Mouse (Mus musculus) T-helper 2 cell (primary cell): ENCODE results near the gene Brms1.
"Not testable (repeated sequence)": the region's sequence is repeated elsewhere in the genome, so short reads cannot be mapped to it uniquely, and the experiment has no call there.

Experiments
- in situ Hi-C: fragments of 300-600 bp; cut with MboI, MseI; formaldehyde crosslinking; loops from one replicate; pipeline ENCODE4 v1.15.1; 2025; ENCODE audit warnings: high pct_unique_total_duplicates

The Brms1 gene

DNA sequence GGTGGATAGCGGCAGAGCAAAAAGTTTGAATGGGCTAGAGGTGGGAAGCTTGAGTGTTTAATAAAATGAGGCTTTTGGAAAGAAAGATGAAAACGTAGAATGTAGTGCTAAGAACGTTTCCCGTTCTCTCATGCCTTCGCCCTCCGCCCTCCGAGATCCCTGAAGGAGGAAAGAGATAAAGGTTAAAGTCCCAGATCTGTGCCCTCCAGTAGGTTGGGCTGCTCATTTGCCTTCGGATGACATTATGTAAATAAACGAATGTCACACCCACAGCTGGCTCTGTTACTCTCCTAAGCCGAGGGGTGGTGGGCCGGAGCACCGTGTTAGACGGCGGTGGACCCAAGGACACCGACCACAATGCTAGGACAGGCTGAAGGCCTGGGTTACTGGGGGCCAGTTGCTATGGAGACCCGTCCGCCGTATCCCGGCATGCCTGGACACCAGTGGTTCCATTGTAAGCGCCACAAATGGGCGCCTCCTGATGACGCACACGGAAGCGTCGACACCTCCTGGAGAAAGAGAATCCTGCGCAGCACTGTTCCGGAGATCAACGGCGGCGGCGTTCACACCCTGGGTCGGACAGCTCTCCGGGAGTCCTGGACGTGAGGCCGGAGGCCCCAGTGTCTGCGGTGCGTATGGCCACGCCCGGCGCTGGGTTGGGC lies at the start of gene Brms1:
Gene Brms1, plus strand, starts transcription at position 493 of the 662 bp plus-strand sequence.
- in situ Hi-C loops, result no loop called here

GRCm38 (mm10) chr19:4992371-4992770 lies 48.8 kb upstream of the Brms1 start:
- in situ Hi-C loops, result no loop called here

DNA sequence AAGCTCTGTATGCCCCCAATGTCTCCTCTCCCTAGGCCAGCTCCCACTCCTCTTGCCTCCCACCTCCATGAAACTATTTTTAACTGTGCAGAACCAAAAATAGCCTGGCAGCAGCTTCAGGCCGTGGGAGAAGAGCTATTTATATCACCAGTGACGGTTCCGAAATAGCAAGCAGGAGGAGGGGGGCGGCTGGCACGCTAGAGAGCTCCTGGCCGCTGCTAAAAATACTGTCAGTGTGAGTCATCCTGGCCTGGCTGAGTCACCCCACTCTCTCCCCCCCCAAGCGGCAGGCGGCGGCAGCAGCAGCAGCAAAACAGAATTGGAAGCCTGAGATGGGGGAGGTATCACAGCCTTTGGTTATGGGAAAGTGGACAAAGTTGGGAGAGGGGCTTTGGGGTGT lies 48.2 kb upstream of the Brms1 start:
- in situ Hi-C loops, result no loop called here

DNA sequence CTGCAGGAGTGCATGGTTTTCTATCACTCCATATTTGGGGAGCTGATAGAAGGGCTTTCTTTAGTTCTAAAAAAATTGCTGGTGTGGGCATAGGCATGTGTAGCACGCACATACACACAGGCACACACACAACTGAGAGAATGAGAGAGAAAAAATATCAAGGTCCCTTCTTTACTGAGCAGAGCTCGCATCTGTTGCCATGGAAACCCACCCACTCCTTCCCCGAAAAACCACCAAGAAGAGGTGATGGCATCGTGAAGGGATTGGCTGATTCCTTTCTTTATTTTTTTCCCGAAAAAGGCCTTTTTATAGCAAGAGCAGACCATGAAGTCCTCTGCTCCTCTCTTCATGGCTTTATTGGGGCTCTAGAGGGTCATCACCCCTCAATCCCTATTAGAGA lies 47.1 kb upstream of the Brms1 start:
- in situ Hi-C loops, result no loop called here

- in situ Hi-C loops, result no loop called here
These were observed 41.6 kb upstream of the Brms1 start for GRCm38 (mm10) chr19:4999445-5000140.

DNA sequence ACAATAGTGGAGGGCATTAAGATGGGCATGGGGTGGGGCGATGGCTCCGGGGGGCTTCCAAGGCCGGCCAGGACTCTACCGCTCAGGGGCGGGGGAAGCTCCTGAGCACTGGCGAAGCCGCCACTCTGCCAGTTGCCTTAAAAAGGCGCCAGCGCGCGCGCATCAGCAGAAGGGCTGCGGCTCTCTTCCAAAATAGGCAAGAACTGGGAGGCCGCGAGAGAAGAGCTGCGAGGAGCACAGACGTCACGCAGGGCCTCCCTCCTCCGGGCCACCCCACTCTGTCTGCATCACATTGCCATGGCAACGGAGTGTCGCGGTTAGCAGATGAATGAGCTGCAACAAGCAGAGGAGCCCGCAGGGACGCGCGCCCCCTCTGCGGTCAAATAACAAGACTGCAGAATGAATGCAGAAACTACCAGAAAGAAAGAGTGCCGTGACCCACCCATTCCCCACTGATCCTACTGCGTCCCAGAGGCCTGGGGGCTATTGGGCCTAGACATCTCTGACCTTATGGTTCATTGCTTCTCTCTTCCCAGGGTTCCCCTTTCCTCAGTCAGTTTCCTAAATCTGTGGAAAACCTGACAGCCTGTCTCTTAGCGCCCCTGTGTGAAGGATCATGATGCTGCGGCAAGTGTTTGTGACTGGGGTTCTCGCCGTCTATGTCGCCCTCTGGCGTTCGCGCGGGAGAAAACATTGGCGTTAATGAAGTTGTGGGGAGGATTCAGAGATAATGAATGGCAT lies 39.3 kb upstream of the Brms1 start:
- in situ Hi-C loops, result no loop called here

DNA sequence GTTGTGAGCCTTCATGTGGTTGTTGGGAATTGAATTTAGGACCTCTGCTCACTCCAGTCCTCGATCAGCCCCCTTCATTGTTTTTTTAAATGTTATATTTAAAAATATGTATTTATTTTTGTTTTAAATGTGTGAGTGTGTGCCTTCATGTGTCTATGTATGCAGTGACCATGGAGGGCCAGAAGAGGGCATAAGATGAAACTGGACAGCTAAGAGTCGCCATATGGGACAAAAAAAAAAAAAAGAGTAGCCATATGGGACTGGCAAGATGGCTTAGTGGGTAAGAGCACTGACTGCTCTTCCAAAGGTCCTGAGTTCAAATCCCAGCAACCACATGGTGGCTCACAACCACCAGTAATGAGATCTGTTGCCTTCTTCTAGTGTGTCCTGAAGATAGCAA lies 37.5 kb upstream of the Brms1 start:
- in situ Hi-C loops, result not testable (repeated sequence)

GRCm38 (mm10) chr19:5004925-5005324 lies 36.2 kb upstream of the Brms1 start:
- in situ Hi-C loops, result no loop called here

DNA sequence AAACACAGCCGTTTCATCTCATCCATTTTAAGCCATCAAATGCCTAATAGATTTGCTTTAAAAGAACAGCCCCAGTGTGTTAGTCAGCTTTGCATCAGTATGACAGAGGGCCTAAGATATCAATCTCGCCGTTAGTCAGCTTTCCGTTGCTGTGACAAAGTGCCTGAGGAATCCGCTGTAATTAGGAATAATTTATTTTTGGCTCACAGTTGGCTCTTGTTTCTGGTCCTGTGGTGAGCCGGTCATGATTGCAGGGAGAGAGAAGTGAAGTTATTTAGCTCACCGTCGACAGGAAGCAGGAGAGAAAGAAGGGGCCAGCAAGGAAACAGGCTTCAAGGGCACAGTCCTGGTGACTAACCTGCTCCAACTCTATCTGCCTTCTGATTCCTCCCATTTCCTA lies 28.0 kb upstream of the Brms1 start:
- in situ Hi-C loops, result no loop called here

GRCm38 (mm10) chr19:5014961-5015398 lies 26.2 kb upstream of the Brms1 start:
- in situ Hi-C loops, result no loop called here

DNA sequence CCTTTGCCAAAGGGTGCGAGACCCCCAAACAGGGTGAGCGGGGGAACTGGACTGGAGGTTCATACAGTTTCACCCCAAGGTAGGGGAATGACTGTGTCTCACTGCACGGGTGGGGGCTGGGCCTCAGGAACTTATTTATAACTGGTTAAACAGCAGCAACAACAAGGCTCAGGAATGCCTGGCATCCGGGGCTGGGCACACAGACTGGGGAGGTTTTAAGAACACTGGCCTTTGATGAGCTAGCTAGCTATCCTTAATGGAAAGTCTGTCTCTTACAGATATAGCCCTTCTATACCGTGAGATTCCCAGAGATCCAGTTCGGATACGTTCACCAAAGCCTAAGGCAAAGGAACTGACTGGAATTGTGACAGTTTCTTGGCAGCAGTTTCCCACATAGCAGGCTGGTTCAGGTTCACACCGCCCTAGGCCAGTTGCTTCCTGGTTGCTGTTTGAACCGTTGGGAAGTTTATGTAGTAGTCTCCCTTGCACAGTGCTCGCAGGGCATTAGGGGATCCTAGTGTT lies 24.9 kb upstream of the Brms1 start:
- in situ Hi-C loops, result no loop called here

- in situ Hi-C loops, result no loop called here
These were observed 24.4 kb upstream of the Brms1 start for GRCm38 (mm10) chr19:5016782-5017181.

GRCm38 (mm10) chr19:5017611-5018010 lies 23.5 kb upstream of the Brms1 start:
- in situ Hi-C loops, result no loop called here

GRCm38 (mm10) chr19:5018191-5018590 lies 23.0 kb upstream of the Brms1 start:
- in situ Hi-C loops, result no loop called here

DNA sequence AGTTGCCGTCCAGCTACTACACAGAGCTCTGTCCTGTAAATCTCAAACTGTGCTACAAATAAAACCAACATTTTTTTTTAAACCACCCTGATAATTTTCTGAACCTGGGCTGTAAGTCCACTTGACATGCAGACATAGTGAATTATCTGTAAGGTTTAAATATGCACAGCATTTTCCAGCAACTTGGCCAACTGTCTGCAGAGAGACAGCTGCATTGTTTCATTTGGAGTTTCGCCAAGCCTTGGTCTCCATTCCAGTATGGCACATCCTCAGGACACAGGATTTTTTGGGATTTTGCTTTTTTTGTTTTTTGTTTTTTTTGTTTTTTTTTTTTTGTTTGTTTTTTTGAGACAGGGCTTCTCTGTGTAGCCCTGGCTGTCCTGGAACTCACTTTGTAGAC lies 19.7 kb upstream of the Brms1 start:
- in situ Hi-C loops, result no loop called here

- in situ Hi-C loops, result no loop called here
These were observed 17.3 kb upstream of the Brms1 start, which contains the start of gene Slc29a2 for GRCm38 (mm10) chr19:5023621-5024479. TSS of gene Slc29a2 (plus strand) at chr19:5023860.

DNA sequence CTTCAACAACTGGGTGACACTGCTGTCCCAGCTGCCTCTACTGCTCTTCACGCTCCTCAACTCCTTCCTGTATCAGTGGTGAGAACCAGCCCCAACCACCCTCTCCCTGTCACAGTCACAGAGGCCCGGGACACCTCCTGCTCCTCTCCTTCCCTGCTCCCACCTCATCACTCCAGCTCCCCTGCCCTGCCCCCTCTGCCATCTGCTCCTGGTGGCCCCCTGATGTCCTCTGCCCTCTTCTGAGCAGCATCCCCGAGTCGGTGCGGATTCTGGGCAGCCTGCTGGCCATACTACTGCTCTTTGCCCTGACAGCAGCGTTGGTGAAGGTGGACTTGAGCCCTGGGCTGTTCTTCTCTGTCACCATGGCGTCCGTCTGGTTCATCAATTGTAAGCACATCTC lies 15.0 kb upstream of the Brms1 start:
- in situ Hi-C loops, result no loop called here

- in situ Hi-C loops, result no loop called here
These were observed 8.5 kb upstream of the Brms1 start for GRCm38 (mm10) chr19:5032686-5033085.

DNA sequence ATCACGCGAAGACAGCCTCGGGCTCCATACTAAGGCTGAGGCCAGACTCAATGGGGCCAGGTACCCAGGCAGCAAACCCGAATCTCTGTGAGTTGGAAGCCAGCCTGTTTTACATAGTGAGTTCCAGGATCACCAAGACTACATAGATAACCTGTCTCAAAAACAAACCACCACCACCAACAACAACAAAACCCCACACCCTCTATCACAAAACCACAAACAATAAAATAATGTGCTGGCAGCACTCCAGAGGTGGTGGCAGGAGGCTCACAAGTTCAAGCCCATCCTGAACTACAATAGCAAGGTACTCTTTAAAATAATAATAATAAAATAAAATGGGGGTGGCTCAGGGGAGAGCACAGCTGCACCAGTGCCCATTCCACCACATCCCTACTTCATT lies 4.6 kb upstream of the Brms1 start:
- in situ Hi-C loops, result no loop called here

DNA sequence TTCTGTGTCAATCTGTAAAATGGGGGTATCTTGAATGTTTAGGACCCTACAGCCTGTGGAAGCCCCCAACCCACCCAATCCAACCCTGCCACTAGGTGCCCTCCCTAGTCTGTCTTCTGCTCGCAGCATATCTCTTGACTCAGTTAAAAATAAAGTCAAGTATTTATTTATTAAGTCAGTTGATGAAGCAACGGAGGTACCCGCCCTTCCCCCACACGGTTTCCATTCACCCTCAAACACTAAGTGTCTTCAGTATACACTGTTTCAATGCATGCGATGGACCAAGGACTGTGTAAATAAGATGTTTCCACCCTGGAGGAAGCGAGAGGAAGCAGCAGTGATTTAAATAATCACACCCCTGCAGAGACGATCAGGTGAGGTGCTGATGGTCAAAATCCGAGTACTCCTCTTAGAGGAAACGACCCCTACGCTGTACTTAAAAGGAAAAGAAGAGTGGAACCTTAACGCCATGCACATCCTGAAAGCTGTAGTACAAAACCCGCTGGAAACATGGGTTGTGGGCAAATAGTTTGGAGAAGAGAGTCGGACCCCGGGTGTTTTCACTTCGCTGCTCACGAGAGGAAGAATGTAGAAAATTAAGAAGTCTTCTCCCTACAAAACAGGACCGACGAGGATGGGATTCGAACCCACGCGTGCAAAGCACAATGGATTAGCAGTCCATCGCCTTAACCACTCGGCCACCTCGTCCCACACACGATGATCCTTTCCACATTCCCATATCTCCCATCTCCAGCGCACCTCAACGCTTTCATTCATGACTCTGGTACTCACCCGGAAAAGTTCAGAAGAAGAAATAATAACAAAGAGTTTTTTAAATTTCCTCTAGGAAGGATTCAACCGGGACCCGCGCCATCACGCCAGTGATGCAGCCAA lies 3.2 kb upstream of the Brms1 start:
- in situ Hi-C loops, result no loop called here
